Mouse (Mus musculus) gastrocnemius, postnatal 4 days (tissue): ENCODE measurements around the gene Polr2a. TPM values are rescaled to one million over a fixed set of nuclear protein-coding genes. Genes with fewer than 3 reads are reported as not detected.
"Not testable (repeated sequence)": the region's sequence is repeated elsewhere in the genome, so short reads cannot be mapped to it uniquely, and the experiment has no call there.

Source experiments
- DNase-seq, 2 experiments: peaks; one replicate each; pipeline ENCODE4 v3.0.0; 2021 to 2022; ENCODE audit warnings: low spot score in 2 of 2, mixed read lengths in 2 of 2
- total RNA-seq, 2 experiments: library from RNA; stranded (reverse); gene quantifications; 2 replicates each; pipeline ENCODE4 v1.2.3; 2021

The Polr2a gene
- total RNA-seq, 2 experiments from 2014 or later: 66.4 to 72.2 TPM

DNA sequence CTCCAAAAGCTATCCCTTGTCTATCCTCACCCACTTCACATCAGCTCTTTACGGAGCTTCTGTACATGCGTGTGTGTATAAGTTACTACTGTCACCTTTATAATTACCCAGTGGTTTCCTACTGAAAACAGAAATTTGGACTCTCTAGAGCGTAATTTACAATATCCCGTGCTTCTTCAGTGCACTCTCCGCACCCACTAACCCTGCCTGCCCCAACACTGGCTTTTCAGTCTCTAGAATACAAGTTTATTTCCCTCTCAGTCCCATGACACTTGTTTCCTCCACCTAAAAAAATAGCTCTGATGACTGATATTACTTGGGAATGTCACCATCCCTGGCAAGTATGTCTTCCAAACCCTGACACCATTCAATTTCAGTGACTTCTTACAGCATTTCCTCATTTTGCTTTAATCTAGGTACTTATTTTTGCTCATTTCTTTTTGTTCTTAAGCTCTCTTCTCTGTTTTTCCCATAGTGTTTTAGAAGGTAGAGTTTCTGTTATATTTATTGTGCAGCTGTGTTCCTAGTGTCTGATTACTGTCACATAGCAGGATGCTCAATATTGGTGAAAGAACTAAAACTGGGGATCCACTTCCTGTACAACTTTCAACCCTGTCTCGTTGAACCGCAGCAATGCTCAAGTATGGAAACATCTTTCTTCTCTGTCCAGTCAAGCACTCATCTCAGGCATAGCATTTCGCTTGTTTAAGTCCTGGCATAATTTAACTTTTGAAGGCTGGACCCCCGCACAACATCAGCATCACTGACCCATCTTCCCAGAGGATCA is 941 bp downstream of the Polr2a start:
- DNase-seq: no peak

DNA sequence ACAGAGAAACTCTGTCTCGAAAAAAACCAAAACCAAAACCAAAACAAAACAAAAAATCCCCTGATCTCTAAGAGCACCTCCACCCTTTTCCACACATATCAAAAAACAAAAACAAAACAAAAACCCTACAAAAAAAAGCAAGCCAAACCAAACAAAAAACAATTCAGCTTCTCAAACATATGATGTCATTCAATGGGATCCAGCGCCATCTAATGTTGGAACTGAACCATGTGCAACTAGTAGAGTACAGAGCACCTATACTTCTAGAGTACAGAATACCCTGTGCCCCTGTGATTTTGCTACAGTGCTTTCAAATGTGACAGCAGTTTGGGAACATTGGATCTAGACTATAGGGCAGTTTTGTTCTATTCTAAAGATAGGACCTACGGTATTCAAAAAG is 3.7 kb downstream of the Polr2a start:
- peak in 1 of 2 experiments; percentile 37 for DNase-seq

DNA sequence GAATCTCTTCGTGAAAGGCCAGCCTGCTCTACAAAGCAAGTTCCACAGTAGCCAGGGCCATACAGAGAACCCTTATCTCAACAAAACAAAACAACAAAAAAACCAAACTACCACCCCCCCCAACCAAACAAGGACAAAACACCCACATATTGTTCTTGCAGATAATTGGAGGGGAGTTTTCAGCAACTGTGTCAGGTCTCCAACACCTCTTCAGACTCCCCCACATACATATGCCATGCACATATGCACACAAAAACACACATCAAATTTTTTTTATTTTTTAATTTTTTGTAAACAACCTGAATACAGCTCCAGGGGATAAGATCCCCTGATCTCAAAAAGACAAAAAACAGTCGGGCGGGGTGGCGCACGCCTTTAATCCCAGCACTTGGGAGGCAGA is 4.2 kb downstream of the Polr2a start:
- DNase-seq: no peak

DNA sequence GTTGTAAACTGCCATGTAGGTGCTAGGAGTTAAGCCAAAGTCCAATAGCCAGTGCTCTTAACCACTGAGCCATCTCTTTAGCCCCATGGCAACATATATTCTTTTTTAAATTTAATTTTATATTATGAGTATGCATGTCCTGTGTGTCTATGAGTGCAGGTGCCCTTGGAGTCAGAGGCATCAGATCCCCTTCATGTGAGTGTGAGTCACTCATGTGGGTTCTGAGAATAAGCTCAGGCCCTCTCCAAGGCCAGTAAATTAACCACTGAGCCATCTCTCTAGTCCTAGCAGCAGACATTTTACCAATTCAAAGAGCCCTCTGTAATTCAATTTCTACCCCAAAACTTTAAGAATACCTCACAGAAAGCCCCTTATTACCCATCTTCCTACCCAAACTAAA is 5.8 kb downstream of the Polr2a start:
- no peak for DNase-seq

DNA sequence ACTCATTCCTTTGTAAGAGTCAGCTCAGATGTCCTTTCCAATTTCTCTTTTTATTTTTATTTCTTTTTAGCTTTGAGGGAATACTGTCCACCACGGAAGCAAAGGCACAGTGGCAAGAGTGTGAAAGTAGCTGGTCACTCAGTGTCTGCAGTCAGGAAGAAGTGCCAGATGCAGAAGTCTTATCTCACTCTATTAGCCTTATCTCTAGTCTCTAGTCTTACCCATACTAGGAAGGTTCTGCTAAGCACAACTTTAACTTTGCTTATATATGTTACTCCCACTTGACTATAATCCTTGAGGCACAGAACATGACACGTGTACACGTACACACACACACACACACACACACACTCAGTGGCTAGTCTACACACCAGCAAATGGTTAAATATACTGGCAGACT is 6.8 kb downstream of the Polr2a start:
- DNase-seq: no peak

DNA sequence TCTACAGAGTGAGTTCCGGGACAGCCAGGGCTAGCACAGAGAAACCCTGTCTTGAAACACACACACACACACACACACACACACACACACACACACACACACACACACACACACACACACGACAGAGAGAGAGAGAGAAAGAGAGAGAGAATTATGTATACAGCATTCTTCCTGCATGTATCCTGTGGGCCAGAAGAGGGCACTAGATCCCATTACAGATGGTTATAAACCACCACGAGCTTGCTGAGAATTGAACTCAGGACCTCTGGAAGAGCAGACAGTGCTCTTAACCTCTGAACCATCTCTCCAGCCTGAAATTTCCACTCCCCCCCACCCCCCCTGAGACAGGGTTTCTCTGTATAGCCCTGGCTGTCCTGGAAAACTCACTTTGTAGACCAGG is 27.0 kb downstream of the Polr2a start:
- DNase-seq: not testable (repeated sequence)

DNA sequence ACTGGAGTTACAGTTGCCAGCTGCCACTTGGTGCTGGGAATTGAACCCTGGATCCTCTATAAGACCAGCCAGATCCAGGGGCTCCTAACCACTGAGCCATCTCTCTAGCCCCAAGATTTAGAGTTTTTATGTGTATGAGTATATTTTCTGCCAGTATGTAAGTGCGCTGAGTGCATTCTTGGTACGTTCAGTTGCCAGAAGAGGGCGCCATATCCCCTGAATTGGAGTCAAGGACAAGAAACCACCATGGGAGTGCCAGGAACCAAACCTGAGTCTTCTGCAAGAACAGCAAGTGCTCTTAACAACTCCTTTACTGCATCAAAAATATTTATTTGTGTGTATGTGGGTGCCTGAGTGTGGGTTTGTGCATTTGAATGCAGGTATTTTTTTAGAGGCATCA is 29.4 kb downstream of the Polr2a start:
- peak in 1 of 2 experiments; percentile 57 for DNase-seq

DNA sequence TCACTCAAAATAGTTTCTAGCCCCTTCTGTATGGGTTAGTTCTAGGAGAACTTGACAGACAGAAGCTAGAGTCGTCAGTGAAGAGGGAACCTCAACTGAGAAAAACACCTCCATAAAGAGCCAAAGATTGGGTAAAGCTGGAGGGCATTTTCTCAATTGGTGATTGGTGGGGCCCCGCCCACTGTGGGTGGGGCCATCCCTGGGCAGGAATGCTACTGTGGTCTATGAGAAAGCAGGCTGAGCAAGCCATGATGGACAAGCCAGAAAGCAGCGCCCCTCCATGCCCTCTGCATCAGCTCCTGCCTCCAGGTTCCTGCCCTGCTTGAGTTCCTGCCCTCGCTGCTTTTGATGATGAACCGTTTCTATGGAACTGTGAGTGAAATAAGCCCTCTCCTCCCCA is 32.5 kb downstream of the Polr2a start:
- no peak for DNase-seq

DNA sequence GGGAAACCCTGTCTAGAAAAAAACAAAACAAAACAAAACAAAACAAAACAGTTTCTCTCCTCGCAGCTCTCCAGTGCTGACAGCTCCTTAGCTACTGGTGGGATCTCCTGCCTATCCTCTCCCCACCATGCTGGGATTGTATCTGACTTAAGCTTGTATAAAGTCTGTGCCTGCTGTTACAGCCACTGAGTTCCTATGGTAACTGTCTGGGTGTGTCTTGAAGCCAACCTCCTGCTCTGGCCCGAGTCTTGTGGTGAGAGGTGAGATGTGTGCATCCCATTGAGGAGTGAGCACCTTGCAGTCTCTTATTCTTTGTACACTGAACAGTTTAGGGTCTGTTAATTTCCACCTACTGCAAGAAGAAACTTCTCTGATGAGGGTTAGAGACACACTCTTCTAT is 35.4 kb downstream of the Polr2a start:
- DNase-seq: no peak

DNA sequence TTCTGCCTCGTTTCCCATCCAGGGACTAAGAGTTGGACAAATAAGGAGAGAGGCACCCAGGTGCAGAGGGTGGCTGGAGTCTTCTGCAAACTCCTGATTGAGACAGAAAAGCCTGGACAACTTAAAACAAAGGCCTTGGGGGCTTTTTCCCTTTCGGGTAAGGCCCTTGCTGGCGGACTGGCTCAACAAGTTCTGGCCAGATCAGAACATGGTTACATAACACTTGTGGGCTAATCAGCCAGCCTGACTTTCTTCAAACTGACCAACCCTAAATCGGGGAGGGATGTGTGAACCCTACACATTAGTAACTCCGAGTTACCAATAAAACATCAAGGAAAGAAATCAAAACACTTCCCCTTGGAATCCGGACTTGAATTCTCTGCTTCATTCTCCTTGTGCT is 37.6 kb downstream of the Polr2a start:
- DNase-seq: no peak

DNA sequence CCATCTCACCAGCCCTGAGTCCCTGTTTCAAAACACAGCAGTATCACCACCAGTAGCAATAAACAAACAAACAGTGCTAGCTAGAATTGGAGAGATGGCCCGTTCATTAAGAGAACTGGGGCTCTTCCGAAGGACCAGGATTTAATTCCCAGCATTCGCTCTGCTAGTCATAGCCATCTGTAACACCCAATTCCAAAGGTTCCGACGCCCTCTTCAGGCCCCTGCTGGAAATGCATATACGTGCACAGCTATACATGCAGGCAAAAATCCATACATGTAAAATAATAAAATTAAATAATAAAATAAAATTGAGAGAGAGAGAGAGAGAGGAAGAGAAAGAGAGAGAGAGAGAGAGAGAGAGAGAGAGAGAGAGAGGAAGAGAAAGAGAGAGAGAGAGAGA is 39.0 kb downstream of the Polr2a start:
- no peak for DNase-seq

DNA sequence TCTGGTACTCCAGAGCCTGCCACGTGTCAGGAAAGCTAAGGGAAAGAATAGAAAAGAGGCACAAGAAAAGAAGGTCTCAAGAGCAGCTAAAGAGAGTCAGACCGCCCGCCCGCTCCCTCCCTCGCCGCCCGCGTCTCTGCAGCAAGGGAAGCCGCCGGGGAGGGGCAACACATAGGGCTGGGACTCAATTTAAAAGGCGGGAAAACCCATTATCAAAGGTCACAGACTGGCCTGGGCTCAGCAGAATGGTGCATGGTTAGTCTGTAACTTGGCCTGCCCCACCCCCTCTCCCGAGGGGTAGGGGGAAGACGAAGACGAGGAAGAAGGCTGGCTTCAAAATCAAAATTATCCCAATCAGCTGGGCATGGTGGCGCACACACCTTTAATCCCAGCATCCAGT is 39.8 kb downstream of the Polr2a start:
- no peak for DNase-seq

DNA sequence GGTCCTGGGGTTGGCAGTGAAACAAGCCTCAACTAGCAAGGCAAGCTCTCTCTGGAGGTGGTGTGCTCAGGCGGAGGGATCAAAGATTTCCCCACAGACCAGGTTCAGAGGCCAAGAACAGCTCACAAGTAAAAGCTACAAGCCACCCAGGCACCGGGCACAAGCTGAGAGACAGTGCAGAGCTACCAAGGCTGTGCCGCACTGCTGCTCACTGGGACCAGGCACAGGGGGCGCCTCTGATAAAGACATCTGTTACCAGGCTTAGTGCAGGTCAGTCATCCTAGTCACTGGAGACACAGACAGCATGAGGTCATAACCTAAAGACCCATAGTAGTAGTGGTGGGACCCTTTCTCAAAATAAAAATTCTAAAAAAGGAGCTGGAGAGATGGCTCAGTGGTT is 41.5 kb downstream of the Polr2a start:
- DNase-seq: no peak

DNA sequence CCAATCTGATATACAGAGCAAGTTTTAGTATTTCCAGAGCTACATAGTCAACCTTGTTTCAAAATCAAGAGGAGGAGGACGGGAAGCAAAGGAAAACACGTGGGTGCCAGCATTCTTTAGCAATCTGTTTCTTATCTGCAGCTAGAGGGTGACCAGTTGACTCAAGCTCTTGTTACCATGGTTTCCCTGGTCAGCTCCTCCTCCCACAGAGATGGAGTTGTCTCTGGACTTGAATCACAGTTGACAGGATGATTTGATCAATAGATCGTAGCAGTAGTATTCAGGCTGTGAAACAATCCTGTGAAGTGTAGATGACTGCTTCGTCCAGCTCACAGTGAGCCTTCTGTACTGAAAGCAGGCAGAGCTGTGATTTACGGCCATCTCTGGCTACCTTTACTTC is 42.5 kb downstream of the Polr2a start:
- no peak for DNase-seq

DNA sequence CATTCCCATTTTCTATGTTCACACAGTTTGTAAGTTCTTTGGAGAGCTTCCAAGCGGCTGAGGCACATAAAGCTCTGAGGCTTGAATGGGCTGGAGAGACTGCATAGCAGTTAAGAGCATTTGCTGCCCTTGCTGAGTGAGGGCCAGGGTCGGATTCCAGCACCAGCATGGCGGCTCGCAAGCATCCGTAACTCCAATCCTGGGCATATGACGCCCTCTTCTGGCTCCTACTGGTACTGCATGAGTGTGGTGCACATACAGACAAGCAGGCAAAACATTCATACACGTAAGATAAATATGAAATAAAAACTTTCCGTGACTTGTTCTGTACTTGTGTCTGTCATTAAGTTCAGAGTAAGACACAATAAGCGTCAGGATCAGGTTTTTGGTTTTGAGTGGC is 43.0 kb downstream of the Polr2a start:
- DNase-seq: peak in 1 of 2 experiments; percentile 22

DNA sequence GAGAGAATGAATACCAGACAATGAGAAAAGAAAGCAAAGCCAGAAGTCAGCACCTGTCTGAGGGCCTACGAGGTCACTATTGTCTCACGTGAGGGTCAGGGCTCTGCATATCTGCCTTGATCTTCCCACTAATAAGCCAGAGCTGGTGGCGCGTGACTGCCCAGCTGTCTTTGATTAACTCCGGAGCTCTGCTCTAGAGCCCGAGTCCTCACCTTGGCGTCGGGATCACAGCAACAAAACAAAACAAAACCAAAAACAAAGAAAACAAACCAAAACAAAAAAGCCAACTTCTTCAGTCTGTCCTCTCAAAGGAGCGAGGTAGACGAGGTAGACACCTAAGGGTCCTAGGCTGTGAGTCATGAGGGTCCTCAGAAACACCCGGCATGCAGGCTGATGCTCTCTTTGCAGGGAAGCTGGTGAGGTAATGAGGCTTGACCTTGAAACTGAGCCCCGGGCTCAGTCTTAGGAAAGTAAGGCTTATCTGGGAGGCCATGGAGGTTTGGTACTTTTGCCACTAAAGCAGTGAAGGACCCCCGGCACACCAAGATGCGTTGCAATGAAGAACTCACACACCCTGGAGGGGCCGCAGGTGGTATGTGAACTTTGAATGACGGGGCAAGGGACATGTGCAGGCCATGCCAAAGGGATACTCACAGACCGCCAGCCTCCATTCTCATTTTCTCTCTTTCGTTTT is 43.7 kb downstream of the Polr2a start:
- no peak for DNase-seq

DNA sequence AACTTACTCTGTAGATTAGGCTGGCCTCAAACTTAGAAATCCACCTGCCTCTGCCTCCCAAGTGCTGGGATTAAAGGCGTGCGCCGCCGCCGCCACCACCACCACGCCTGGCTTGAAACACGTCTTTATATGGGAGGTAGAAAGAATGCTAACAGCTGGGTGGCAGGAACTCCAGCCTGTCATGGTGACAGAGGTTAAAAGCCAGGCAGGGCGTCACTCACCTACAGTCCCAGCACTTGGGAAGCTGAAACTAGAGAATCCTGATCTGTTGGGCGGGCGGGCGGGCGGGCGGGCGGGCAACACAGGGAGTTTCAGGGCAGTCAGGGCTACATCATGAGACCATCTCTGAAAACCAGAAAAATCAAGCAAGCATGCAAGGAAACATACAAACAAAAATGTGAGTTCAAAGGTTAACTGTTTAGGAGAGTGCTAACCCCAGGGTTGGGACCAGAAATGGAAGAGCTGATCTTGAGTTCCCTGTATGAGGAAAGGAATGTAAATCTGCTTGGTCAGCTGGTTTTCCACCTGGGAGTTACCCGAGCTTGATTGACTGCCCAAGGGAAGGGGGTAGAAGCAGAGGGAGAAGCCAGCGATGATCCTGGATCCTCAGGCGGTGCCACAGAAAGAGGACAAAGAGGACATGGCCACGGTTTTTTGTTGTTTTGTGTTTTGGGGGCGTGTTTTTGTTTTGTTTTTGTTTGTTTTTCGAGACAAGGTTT is 45.3 kb downstream of the Polr2a start:
- DNase-seq: no peak

DNA sequence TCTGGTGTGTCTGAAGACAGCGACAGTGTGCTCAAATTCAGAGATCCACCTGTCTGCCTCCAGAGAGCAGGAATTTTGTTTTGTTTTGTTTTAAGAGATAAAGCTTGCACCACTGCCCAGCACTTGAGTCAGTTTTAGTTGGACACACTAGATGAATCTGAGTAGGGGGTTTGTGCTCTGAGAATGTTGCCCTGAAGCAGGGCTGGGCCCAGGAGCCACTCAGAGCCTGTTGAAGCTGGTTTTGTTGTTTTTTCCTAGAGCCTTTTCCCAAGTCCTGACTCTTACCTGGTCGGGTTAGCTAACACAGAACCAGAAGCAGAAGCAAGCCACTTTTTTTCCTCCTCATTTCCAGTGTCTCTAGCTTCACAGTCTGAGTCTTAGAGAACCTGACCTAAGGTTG is 47.4 kb downstream of the Polr2a start:
- no peak for DNase-seq

DNA sequence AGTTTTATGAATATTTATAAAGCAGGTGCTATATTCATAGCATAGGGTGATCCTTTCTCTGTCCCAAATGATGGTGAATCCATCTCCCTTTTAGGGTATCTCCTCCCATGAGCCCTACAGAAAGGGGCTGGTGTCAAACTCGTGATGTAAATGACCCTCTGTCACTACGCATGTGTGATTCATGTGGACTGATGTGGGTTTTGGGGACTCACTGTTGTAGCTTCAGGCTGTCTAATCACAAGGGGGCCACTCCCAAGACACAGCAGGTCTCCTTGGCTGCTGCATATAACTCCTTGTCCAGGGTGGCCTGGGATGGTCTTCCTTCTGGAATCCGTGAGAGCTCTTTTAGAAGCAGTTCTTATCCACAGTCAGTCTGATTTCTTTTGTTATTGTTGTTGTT is 48.0 kb downstream of the Polr2a start:
- no peak for DNase-seq

DNA sequence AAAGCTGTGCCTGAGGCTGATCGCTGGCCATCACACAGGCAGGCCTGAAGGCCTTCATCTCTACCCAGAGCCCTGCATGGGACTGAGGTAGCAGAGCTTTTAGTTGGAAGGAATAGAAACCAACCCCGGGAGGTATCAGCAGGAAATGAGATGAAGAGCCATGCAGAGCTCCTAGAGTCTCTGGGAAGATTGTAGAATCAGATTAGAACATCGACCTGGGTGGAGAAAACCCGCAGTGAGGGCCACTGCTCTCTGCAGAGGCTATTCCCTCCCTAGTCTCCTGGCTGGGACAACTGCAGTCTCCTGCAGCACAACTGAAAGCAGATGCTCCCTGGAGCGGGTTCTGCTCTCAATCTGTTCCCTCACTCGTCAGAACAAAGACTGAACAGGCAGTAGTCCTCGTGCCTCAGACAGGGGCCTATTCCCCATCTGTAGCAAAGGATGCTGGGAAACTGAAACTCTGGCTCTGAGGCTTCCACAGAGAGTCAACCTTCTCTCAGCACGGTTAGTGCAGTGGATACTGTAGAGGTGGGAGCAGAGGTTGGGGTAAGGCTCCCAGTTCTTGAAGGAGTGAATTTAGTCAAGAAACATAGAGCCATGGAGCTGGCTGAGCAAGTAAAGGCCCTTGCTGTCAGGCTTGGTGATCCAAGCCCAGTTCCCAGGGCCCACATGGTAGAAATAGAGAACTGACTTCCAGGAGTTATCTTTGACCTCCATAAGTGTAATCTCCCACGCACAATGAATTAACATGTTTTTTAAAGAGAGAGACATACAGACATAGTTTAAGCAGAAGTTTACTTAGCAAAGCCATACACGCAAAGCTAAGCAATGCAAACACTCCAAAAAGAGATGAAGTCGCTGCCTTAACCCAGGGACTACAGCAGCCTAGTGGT is 48.6 kb downstream of the Polr2a start:
- no peak for DNase-seq

DNA sequence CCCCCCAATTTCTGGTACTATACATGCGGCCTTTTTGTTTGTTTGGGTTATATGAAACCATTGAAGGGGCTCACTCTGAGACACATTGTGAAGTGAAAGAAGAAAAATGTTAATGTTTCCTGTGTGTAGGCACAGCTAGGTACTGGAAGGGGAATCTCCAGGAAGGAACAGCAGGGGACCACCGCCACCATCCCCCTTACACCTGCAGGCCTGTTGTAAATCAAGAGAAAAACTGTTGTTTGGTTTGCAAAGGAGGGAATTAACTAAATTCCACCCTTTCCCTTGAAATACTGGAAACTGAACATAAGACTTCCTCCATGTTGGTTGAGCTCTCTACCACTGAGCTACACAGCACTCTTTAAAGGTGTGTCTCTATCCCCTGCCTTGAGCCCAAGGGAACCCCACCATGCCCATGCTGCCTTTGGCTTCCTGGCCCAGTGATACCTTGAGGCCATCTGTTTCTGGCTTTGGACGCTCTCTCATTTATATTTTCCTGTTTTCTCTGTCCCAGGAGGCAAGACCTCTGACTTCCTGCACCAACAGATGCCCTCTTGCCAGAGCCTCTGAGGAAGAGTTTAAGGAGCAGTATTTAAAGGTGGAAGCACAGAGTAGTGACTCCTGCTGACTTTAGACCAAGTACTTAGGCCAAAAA is 49.7 kb downstream of the Polr2a start:
- DNase-seq: no peak
